In the genomic region with DNA sequence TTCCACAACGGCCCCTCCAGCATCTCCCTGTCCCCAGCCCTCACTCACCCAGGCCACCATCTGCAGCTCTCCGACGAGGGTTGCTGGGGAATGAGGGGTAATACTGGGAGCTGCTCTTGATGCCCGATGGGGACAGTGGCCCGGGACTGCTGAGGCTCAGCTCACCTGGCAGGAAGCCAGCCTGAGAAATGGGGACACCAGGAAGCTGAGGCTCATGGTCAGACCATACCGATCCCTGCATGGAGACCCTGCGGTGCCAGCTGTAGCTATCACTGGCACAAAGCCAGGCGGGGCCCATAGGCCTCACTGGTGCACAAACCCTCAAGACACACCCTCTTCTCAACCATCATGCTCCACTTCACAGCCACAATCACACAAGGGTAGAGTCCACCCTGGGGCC, we compare ENCODE assay signal across 9 mouse cellular contexts. TPM values are rescaled to one million over a fixed set of nuclear protein-coding genes. Genes with fewer than 3 reads are reported as not detected.
A peak's percentile ranks its signal among the peaks of the same experiment; 100 is the strongest.
DNase-seq lines count a peak whose midpoint lies in the region; ATAC-seq and TF ChIP-seq lines count a peak whose summit lies in the region.
"Had no signal": no experiment of that assay in that cellular context is flagged by ENCODE, and none has a peak within 500 bp of the region (broad histone marks: within the 10 kb centered on the region; RNA-seq: fewer than 3 reads in every experiment).

No protein-coding gene starts in this region.

- peaks cover 100% of the 10 kb centered on the region for H3K36me3 ChIP-seq in heart, embryonic 14.5 days (ENCODE audit: control insufficient read depth, insufficient read depth, low read length)
- peaks cover 64% of the 10 kb centered on the region for H3K36me3 ChIP-seq in hindbrain, embryonic 15.5 days
- H3K36me3 ChIP-seq in stomach, postnatal 0 days (ENCODE audit: control insufficient read depth, insufficient read depth, low read length): peaks cover 54% of the 10 kb centered on the region
- H3K36me3 ChIP-seq in thymus, adult 2 months (ENCODE audit: control insufficient read depth, insufficient read depth, low read length): peaks cover 66% of the 10 kb centered on the region

- H3K27ac ChIP-seq in heart, embryonic 14.5 days (replicated peaks in 1 of 2; ENCODE audit: control insufficient read depth in 1 of 2, insufficient read depth in 1 of 2, low read depth in 2 of 2, low read length in 2 of 2): no peak overlapping the region
- peak overlapping the region; percentile 39; the same call in 1 of the 2 replicates for H3K27ac ChIP-seq in hindbrain, embryonic 15.5 days (replicated peaks)
- peak overlapping the region; percentile 13; the same call in 1 of the 2 replicates for H3K27ac ChIP-seq in stomach, postnatal 0 days (replicated peaks)
- H3K27ac ChIP-seq in thymus, adult 2 months (ENCODE audit: control insufficient read depth, insufficient read depth, low read length): no peak overlapping the region

- WGBS in heart, embryonic 14.5 days: 60% methylated on average over 8 of the region's 8 CpGs
- 50% methylated on average over 8 of the region's 8 CpGs for WGBS in hindbrain, embryonic 15.5 days
- 67% methylated on average over 8 of the region's 8 CpGs for WGBS in stomach, postnatal 0 days
- WGBS in thymus, adult 2 months: 92% methylated on average over 8 of the region's 8 CpGs

- TF ChIP-seq CTCF in stomach, postnatal 0 days (IDR thresholded peaks at IDR 0.05; ENCODE audit: low read depth): no peak
- no peak for TF ChIP-seq CTCF in thymus, adult 2 months (IDR thresholded peaks at IDR 0.05; ENCODE audit: borderline replicate concordance, control insufficient read depth, extremely low read depth, insufficient read depth, low read length, poor library complexity)

- no peak overlapping the region for H3K4me3 ChIP-seq in heart, embryonic 14.5 days (ENCODE audit: control insufficient read depth in 1 of 2, insufficient read depth in 1 of 2, low read depth in 1 of 2, low read length in 2 of 2)
- H3K4me3 ChIP-seq in hindbrain, embryonic 15.5 days: no peak overlapping the region
- H3K4me3 ChIP-seq in stomach, postnatal 0 days (ENCODE audit: low read depth, low read length): no peak overlapping the region
- no peak overlapping the region for H3K4me3 ChIP-seq in thymus, adult 2 months (ENCODE audit: control insufficient read depth, insufficient read depth, low read length)

- DNase-seq in heart, postnatal 10 days: no peak
- peak; percentile 50 to 57 for DNase-seq in spleen, postnatal 10 days (ENCODE audit: low spot score in 2 of 2)
- no peak for DNase-seq in spleen, postnatal 36 days (ENCODE audit: low spot score in 2 of 2)
- DNase-seq in stomach, postnatal 0 days (ENCODE audit: low spot score): peak; percentile 66
- no peak for DNase-seq in thymus, adult 2 months
- DNase-seq in right cerebral cortex, postnatal 14 days: no peak
- DNase-seq: thymus, postnatal 36 days had no signal

- ATAC-seq in heart, embryonic 14.5 days (ENCODE audit: insufficient number of reproducible peaks, insufficient read depth, low FRiP score, low read depth): no peak
- no peak for ATAC-seq in hindbrain, embryonic 15.5 days (ENCODE audit: low FRiP score, low read depth)
- no peak; the same call in 1 of the 2 replicates for ATAC-seq in stomach, postnatal 0 days (ENCODE audit: low FRiP score, low TSS enrichment)

- no peaks in the 10 kb centered on the region for H3K27me3 ChIP-seq in heart, embryonic 14.5 days (ENCODE audit: control insufficient read depth, insufficient read depth, low read length)
- no peaks in the 10 kb centered on the region for H3K27me3 ChIP-seq in hindbrain, embryonic 15.5 days
- no peaks in the 10 kb centered on the region for H3K27me3 ChIP-seq in stomach, postnatal 0 days (ENCODE audit: control insufficient read depth, insufficient read depth, low read length)
- no peaks in the 10 kb centered on the region for H3K27me3 ChIP-seq in thymus, adult 2 months (ENCODE audit: control insufficient read depth, insufficient read depth, low read length)

- H3K9ac ChIP-seq in heart, embryonic 14.5 days (ENCODE audit: low read length): 0 out of 2 replicates have a peak overlapping the region, but pooled peaks have one; percentile 16
- no peak overlapping the region for H3K9ac ChIP-seq in hindbrain, embryonic 15.5 days
- no peak overlapping the region; the same call in 1 of the 2 replicates for H3K9ac ChIP-seq in stomach, postnatal 0 days (ENCODE audit: low read length)

- intact Hi-C loops in heart, postnatal 10 days (cut with DNase I): no loop called here

- TF ChIP-seq EP300 in stomach, postnatal 0 days (optimal IDR thresholded peaks at IDR 0.05): no peak

- no peak for TF ChIP-seq POLR2A in thymus, adult 2 months (IDR thresholded peaks at IDR 0.05; ENCODE audit: control insufficient read depth, extremely low read depth, insufficient read depth, low read length, poor library complexity)

- H3K9me3 ChIP-seq in heart, embryonic 14.5 days (ENCODE audit: control insufficient read depth, low read length): no peaks in the 10 kb centered on the region
- H3K9me3 ChIP-seq in hindbrain, embryonic 15.5 days: no peaks in the 10 kb centered on the region
- no peaks in the 10 kb centered on the region for H3K9me3 ChIP-seq in stomach, postnatal 0 days (ENCODE audit: control insufficient read depth, low read length)

- H3K4me2 ChIP-seq in heart, embryonic 14.5 days (ENCODE audit: low read length): no peak overlapping the region
- no peak overlapping the region for H3K4me2 ChIP-seq in hindbrain, embryonic 15.5 days
- no peak overlapping the region for H3K4me2 ChIP-seq in stomach, postnatal 0 days (replicated peaks; ENCODE audit: low read depth)

- H3K4me1 ChIP-seq in heart, embryonic 14.5 days (ENCODE audit: control insufficient read depth in 2 of 2, insufficient read depth in 2 of 2, low read length in 2 of 2): peaks cover 16 to 32% of the 10 kb centered on the region in 2 experiments
- H3K4me1 ChIP-seq in hindbrain, embryonic 15.5 days (replicated peaks): peaks cover 34% of the 10 kb centered on the region
- no peaks in the 10 kb centered on the region for H3K4me1 ChIP-seq in stomach, postnatal 0 days (replicated peaks; ENCODE audit: control insufficient read depth, insufficient read depth)
- no peaks in the 10 kb centered on the region for H3K4me1 ChIP-seq in thymus, adult 2 months (replicated peaks; ENCODE audit: control insufficient read depth, insufficient read depth, low read length)

RNA-seq across cellular contexts. Expression of a gene that starts 12.8 kb away (rescaled TPM):
- polyA plus RNA-seq in heart, embryonic 14.5 days (2014; fragmentation: Nextera tagmentation; extraction: Ambion mirVana): 2,007 and 2,169 TPM in 2 replicates
- total RNA-seq in heart, postnatal 10 days (2021): 1,000 to 10,000 TPM; 1,658 to 1,691 TPM
- polyA plus RNA-seq in hindbrain, embryonic 15.5 days (2015; fragmentation: Nextera tagmentation; extraction: Ambion mirVana): 711 and 737 TPM in 2 replicates
- 859 and 899 TPM in 2 replicates for polyA plus RNA-seq in stomach, postnatal 0 days (2015; fragmentation: Nextera tagmentation; extraction: Ambion mirVana)
- polyA plus RNA-seq in thymus, adult 2 months (2012; rRNA removed): 1,246 and 1,699 TPM in 2 replicates

RNA-seq across cellular contexts. Expression of a gene that starts 14.0 kb away (rescaled TPM):
- polyA plus RNA-seq in heart, embryonic 14.5 days (2014; fragmentation: Nextera tagmentation; extraction: Ambion mirVana): 48.6 and 54.0 TPM in 2 replicates
- 10 to 100 TPM; 40.3 to 51.8 TPM for total RNA-seq in heart, postnatal 10 days (2021)
- 52.5 and 54.7 TPM in 2 replicates for polyA plus RNA-seq in hindbrain, embryonic 15.5 days (2015; fragmentation: Nextera tagmentation; extraction: Ambion mirVana)
- polyA plus RNA-seq in stomach, postnatal 0 days (2015; fragmentation: Nextera tagmentation; extraction: Ambion mirVana): 30.9 and 37.0 TPM in 2 replicates
- polyA plus RNA-seq in thymus, adult 2 months (2012; rRNA removed): 341 and 425 TPM in 2 replicates

RNA-seq across cellular contexts. Expression of a gene that starts 20.1 kb away (rescaled TPM):
- polyA plus RNA-seq in heart, embryonic 14.5 days (2014; fragmentation: Nextera tagmentation; extraction: Ambion mirVana): 116 and 125 TPM in 2 replicates
- 100 to 1,000 TPM; 102 to 105 TPM for total RNA-seq in heart, postnatal 10 days (2021)
- polyA plus RNA-seq in hindbrain, embryonic 15.5 days (2015; fragmentation: Nextera tagmentation; extraction: Ambion mirVana): 213 and 229 TPM in 2 replicates
- 81.1 and 82.9 TPM in 2 replicates for polyA plus RNA-seq in stomach, postnatal 0 days (2015; fragmentation: Nextera tagmentation; extraction: Ambion mirVana)
- polyA plus RNA-seq in thymus, adult 2 months (2012; rRNA removed): 268 and 290 TPM in 2 replicates

RNA-seq across cellular contexts. Expression of a gene that starts 32.0 kb away (rescaled TPM):
- 3.9 and 6.3 TPM in 2 replicates for polyA plus RNA-seq in heart, embryonic 14.5 days (2014; fragmentation: Nextera tagmentation; extraction: Ambion mirVana)
- 10 to 100 TPM; 12.7 to 16.1 TPM for total RNA-seq in heart, postnatal 10 days (2021)
- polyA plus RNA-seq in hindbrain, embryonic 15.5 days (2015; fragmentation: Nextera tagmentation; extraction: Ambion mirVana): 18.9 and 19.2 TPM in 2 replicates
- polyA plus RNA-seq in stomach, postnatal 0 days (2015; fragmentation: Nextera tagmentation; extraction: Ambion mirVana): 4.1 and 4.5 TPM in 2 replicates
- polyA plus RNA-seq in thymus, adult 2 months (2012; rRNA removed): 34.9 and 38.2 TPM in 2 replicates

Comparison
In these comparisons a context has a peak if more than half of its experiments do, and no peak if none do; other contexts are left out.
1. DNase-seq: peak in spleen, postnatal 10 days (2 of 2) and stomach, postnatal 0 days (single experiment); none in heart, postnatal 10 days (0 of 2), spleen, postnatal 36 days (0 of 2), thymus, adult 2 months (single experiment) and right cerebral cortex, postnatal 14 days (single experiment).
2. H3K27ac ChIP-seq: peak in hindbrain, embryonic 15.5 days (single experiment) and stomach, postnatal 0 days (single experiment); none in heart, embryonic 14.5 days (0 of 2) and thymus, adult 2 months (single experiment).